Mouse (Mus musculus) small intestine, adult 2 months (tissue): ENCODE measurements around the gene Eml1.

ENCODE experiments used
- CTCF ChIP-seq: fragments of 200-500 bp; IDR thresholded peaks from 2 replicates; pipeline ENCODE4 v1.5.1; 2012; ENCODE audit warnings: low read depth, mild to moderate bottlenecking, control low read depth, inconsistent platforms, low read length, moderate library complexity, mixed read lengths; ENCODE audit not compliant: insufficient replicate concordance, insufficient read length; ENCODE audit errors: extremely low read depth
- POLR2A ChIP-seq: fragments of 200-500 bp; IDR thresholded peaks from 2 replicates; pipeline ENCODE4 v1.6.1; 2012; ENCODE audit warnings: low read depth, mild to moderate bottlenecking, control low read depth, inconsistent platforms, low read length, moderate library complexity

DNA sequence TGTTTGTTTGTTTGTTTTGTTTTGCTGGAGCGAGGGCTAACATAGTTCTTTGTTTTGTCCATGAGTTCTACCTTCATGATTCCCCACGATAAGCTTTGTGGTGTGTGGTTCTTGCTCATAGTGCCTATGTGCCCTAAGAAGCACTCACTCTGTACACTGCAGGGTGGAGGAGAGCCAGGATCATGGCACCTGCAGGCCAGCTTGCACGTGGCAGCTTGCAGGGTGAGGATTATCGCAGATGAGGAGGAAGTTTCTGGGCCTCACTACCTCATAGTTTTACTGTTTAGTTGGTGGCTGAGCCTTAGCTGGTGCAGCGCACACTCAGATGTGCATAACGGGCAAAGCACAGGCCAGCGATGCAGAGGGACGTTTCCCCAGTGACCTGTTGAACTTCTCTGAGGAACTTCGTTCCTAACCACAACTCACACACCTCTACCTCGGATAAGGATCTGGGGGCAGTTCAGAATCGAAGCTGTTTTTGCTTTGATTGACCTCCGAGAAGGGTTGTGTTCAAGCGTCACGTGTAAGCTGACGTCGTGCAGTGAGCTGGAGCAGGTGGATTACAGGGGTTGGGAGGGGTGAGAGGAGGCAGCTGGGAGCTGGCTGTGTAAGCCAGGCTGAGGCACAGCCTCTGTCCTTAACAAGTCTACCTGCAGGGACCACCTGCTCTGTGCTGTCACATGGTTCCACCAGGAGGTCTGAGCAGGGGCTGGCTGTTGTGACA is 81.6 kb downstream of the Eml1 start:
- TF ChIP-seq POLR2A (no peak), CTCF (no peak)
